Comparison of ENCODE assay signal across 8 mouse cellular contexts in genomic region chr12:116405836-116406155, GRCm38 (mm10). TPM values are rescaled to one million over a fixed set of nuclear protein-coding genes. Genes with fewer than 3 reads are reported as not detected.
DNase-seq lines count a peak whose midpoint lies in the region; ATAC-seq and TF ChIP-seq lines count a peak whose summit lies in the region.

No protein-coding gene starts in this region.

- TF ChIP-seq POLR2A in cortical plate, adult 2 months (IDR thresholded peaks at IDR 0.05; ENCODE audit: extremely low read depth, insufficient read depth, low read length): no peak

- DNase-seq in embryo, embryonic 10 days (ENCODE audit: low spot score): peak; percentile 23
- DNase-seq in embryo, embryonic 9.5 days (ENCODE audit: extremely low spot score): no peak
- DNase-seq in 3T3-L1 (ENCODE audit: low read depth, low spot score): peak; percentile 28
- DNase-seq in right cerebral cortex, postnatal 25 days: no peak
- DNase-seq in right cerebral cortex, adult 2 months (ENCODE audit: low spot score in 2 of 2): no peak

- H3K27me3 ChIP-seq in hindbrain, embryonic 15.5 days: no peaks in the 10 kb centered on the region
- H3K27me3 ChIP-seq in midbrain, embryonic 12.5 days: no peaks in the 10 kb centered on the region

- H3K4me1 ChIP-seq in cortical plate, adult 2 months (ENCODE audit: control insufficient read depth, insufficient read depth, low read length): no peaks in the 10 kb centered on the region
- H3K4me1 ChIP-seq in hindbrain, embryonic 15.5 days (replicated peaks): peaks cover 14% of the 10 kb centered on the region
- H3K4me1 ChIP-seq in midbrain, embryonic 12.5 days: peaks cover 15% of the 10 kb centered on the region

- peaks cover 9% of the 10 kb centered on the region for H3K36me3 ChIP-seq in hindbrain, embryonic 15.5 days
- peaks cover 37% of the 10 kb centered on the region for H3K36me3 ChIP-seq in midbrain, embryonic 12.5 days

- H3K27ac ChIP-seq in cortical plate, adult 2 months (ENCODE audit: insufficient read depth, low read length): no peak overlapping the region
- no peak overlapping the region for H3K27ac ChIP-seq in hindbrain, embryonic 15.5 days (replicated peaks)
- H3K27ac ChIP-seq in midbrain, embryonic 12.5 days (replicated peaks): no peak overlapping the region

- no peak for ATAC-seq in hindbrain, embryonic 15.5 days (ENCODE audit: low FRiP score, low read depth)
- ATAC-seq in midbrain, embryonic 12.5 days (ENCODE audit: low FRiP score, low read depth): no peak; the same call in 1 of the 2 replicates

- peak overlapping the region; percentile 31 for H3K4me3 ChIP-seq in cortical plate, adult 2 months (ENCODE audit: insufficient read depth, low read length)
- H3K4me3 ChIP-seq in hindbrain, embryonic 15.5 days: peak overlapping the region; percentile 78
- H3K4me3 ChIP-seq in midbrain, embryonic 12.5 days: peak overlapping the region; percentile 75

- H3K9ac ChIP-seq in hindbrain, embryonic 15.5 days: peak overlapping the region; percentile 52
- peak overlapping the region; percentile 73 for H3K9ac ChIP-seq in midbrain, embryonic 12.5 days (replicated peaks)

- WGBS in hindbrain, embryonic 15.5 days: 15% methylated on average over 8 of the region's 8 CpGs
- 14% methylated on average over 8 of the region's 8 CpGs for WGBS in midbrain, embryonic 12.5 days

- TF ChIP-seq CTCF in cortical plate, adult 2 months (IDR thresholded peaks at IDR 0.05; ENCODE audit: extremely low read depth, insufficient read depth, low read length): no peak

- H3K9me3 ChIP-seq in hindbrain, embryonic 15.5 days: peaks cover 9% of the 10 kb centered on the region; the same call in 1 of the 2 replicates
- peaks cover 29% of the 10 kb centered on the region for H3K9me3 ChIP-seq in midbrain, embryonic 12.5 days

- peak overlapping the region; percentile 96 for H3K4me2 ChIP-seq in hindbrain, embryonic 15.5 days
- peak overlapping the region; percentile 87 for H3K4me2 ChIP-seq in midbrain, embryonic 12.5 days (replicated peaks)

RNA-seq across cellular contexts. Expression of gene Ncapg2, which starts 0.6 kb away (rescaled TPM):
- polyA plus RNA-seq in cortical plate, adult 2 months (2012; rRNA removed): 3.7 and 3.8 TPM in 2 replicates
- 10.1 and 10.8 TPM in 2 replicates for polyA plus RNA-seq in hindbrain, embryonic 15.5 days (2015; fragmentation: Nextera tagmentation; extraction: Ambion mirVana)
- 39.1 and 42.9 TPM in 2 replicates for polyA plus RNA-seq in midbrain, embryonic 12.5 days (2016; fragmentation: Nextera tagmentation; extraction: Ambion mirVana)

Comparison
In these comparisons a context has a peak if more than half of its experiments do, and no peak if none do; other contexts are left out.
1. DNase-seq: peak in embryo, embryonic 10 days (single experiment) and 3T3-L1 (single experiment); none in embryo, embryonic 9.5 days (single experiment), right cerebral cortex, postnatal 25 days (single experiment) and right cerebral cortex, adult 2 months (0 of 2).
2. Peak in every context shown above with its lines, with median percentiles within 50 percentile points of each other: H3K4me3 ChIP-seq.